Mouse (Mus musculus): ENCODE measurements around the gene Plscr3. TPM values are rescaled to one million over a fixed set of nuclear protein-coding genes. Genes with fewer than 3 reads are reported as not detected.
A peak's percentile ranks its signal among the peaks of the same experiment; 100 is the strongest.

The Plscr3 gene
- total RNA-seq (2017), result 27.2 and 33.3 TPM in 2 replicates

DNA sequence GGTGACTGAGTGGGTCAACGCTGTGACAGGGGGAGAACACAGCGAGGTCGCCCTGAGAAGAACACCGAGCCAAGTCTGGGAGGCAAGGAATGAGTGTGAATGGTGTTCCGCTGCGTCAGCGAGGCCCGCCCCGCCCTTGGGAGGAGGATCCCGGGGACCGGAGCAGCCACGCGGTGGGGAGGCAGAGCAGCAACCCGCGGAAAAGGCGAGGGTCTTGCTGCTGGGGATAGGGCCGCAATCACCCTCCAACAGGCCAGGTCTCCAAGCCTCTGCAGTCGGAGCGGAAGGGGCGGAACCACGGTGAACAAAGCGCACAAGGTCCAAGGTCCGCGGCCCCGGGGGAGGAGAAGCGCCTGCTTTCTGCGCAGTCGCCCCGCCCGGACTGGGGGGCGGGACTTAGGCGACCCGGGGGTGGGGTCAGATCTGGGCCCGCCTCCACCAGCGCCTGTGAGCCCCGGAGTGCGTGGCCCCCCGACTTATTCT, at the start of gene Plscr3:
Gene Plscr3, plus strand, starts transcription at position 179 of the 483 bp plus-strand sequence.
- peak; percentile 77 to 80 for ATAC-seq (replicated peaks in 1 of 2; ENCODE audit: insufficient read depth in 1 of 2, low FRiP score in 2 of 2, low TSS enrichment in 1 of 2, low read depth in 1 of 2, poor library complexity in 2 of 2, severe bottlenecking in 2 of 2)

DNA sequence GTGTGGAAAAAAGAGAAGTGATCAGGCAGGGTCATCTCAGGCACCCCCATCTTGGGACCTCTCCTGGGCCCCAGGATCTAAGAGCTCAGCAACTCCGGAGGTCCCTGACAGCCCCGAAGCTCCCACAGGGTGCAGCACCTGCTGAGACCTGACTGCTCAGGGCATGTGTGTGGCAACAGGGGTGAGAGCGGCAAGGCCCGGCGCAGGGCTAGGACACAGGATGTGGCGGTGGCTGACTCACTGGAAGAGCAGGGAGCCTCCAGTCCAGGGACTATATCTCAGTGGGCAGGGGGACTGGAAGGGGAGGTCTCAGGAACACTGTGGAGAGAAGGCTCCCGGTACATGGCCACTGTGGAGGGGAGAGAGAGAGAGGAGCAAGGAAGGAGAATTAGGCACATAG, 48.3 kb upstream of the Plscr3 start:
- ATAC-seq (replicated peaks in 1 of 2; ENCODE audit: insufficient read depth in 1 of 2, low FRiP score in 2 of 2, low TSS enrichment in 1 of 2, low read depth in 1 of 2, poor library complexity in 2 of 2, severe bottlenecking in 2 of 2), result no peak

DNA sequence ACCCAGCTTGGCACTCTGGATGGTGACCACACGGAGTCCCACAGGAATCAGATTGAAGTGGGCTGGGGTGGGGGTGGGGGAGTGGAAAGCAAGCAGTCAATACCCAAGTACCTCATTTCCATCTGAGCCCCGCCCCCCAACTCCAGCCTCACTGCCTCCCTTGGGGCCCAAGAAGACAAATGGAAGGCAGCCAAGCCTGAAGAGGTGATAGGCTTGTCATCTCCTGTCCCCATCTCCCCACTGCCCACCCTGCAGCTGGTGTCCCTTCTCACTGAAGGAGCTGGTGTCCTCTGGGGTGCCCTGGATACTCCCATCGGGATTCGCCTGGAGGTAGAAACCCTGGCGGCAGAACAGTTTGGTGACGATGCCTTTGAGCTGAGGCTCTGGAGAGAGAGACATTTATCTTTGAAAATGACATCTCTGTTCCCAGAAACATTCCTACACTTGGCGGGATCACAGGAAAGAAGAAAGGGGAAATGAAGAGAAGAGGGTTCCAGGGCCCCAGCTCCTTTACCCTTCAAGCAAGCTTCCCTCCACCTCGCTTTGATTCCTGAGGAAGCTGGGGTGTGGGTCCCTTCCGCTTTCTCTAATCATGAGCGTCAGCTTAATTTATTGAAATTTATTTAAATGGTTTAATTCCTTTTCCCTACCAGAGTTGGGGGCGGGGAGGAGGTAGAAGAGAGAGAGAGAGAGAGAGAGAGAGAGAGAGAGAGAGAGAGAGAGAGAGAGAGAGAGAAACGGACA, 46.6 kb upstream of the Plscr3 start:
- no peak for ATAC-seq (replicated peaks in 1 of 2; ENCODE audit: insufficient read depth in 1 of 2, low FRiP score in 2 of 2, low TSS enrichment in 1 of 2, low read depth in 1 of 2, poor library complexity in 2 of 2, severe bottlenecking in 2 of 2)

DNA sequence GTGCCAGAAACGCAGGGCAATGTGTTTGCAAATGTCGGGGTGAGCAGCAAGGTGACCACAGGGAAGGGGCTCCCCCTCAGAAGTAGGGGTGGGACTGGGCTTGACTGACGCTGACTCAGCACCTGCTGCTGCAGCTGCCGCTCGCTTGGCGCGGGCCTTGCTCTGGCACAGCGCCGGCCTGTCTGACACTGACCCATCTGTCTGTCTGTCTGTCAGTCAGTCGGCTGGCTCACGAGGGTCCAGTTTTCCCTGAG, 46.1 kb upstream of the Plscr3 start:
- ATAC-seq (replicated peaks in 1 of 2; ENCODE audit: insufficient read depth in 1 of 2, low FRiP score in 2 of 2, low TSS enrichment in 1 of 2, low read depth in 1 of 2, poor library complexity in 2 of 2, severe bottlenecking in 2 of 2), result no peak; a peak in 1 of 4 replicates

DNA sequence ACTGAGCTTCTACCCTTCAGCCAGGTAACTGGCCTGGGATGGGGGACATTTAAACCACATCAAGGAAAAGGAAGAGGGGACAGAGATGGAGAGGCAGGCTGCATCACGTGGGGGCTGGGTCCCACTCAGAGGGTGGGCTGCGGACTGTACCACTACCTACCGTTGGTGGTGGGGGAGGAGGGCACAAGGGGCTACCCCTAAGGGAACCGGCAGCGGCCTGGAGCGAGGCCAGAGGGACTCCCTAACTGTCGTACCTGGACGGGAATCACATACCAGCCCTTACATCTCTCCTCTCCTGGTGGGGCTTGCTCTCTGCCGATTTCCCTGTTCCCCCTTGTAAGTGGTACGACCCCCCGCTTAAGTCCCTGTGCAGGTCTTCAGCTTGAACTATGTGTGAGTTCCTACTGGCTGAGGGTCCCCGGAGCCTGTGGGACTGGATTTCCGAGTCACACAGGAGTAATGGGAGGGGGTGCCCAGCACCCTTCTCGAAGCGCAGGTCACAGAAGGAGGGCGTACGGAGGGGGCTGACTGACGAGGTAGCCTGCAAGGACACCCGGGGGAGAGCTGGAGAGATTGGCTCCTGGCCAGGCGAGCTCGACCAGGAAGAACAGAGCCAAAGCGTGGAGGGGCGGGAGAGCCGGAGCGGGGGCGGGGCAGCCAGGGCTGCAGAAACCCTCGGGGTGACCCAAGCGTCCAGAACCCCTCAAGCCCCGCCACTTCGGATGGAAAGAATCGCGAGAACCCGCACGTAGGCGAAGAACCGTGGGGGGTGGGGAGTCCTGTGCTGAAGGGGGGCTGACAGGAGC, 45.6 kb upstream of the Plscr3 start:
- ATAC-seq (replicated peaks in 1 of 2; ENCODE audit: insufficient read depth in 1 of 2, low FRiP score in 2 of 2, low TSS enrichment in 1 of 2, low read depth in 1 of 2, poor library complexity in 2 of 2, severe bottlenecking in 2 of 2), result no peak

DNA sequence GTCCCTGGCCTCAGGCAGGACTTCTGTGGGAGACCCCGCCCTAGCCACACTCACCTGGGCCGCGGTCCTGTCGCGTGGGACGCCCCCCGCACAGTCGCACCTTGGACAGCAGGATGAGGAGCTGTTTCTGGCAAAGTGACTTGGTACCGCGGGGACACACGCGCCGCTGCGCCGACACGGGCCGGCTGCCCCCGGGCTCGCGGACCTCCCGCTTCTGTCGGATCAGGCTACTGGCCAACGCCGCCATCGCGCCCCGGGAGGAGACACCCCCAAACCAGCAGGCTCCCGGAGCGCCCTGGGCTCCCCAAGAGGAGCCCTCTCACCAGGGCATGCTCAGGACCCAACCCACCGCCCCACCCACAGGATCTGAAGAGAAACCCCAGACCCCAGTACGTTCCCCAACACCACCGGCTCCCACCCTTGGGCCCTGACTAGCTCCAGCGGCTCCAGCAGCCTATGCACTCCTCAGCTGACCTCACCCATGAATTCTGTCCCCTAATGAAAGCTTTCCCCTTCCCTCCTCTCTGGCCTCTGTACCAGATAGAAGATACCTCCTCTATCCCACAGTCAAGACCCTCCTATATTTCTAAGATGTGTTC, 44.7 kb upstream of the Plscr3 start, which contains the start of gene Fgf11:
Gene Fgf11, minus strand, starts transcription at position 479 of the 599 bp plus-strand sequence.
- no peak for ATAC-seq (replicated peaks in 1 of 2; ENCODE audit: insufficient read depth in 1 of 2, low FRiP score in 2 of 2, low TSS enrichment in 1 of 2, low read depth in 1 of 2, poor library complexity in 2 of 2, severe bottlenecking in 2 of 2)

DNA sequence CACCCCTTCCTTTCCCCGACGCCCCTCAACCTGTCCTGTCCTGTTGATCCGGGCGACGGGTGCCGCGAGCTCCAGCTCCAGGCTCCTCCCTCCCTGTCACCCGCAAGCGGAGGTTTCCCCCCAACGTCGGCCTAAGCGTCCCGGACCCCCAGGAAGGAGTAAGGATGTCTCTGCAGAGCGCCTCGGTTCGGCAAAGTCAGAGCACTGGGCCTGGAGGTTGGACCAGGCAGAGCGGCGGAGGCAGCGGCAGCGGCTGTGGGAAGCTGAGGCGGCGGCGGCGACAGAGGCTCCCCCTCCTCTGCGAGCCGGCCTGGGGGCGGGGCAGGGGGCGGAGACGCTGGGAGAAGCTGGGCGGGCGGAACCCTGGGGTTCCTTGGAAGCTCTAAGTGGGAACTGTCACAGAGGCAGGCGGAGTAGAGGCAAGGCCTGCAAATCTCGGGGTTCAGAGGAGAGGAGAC, 43.5 kb upstream of the Plscr3 start:
- ATAC-seq (replicated peaks in 1 of 2; ENCODE audit: insufficient read depth in 1 of 2, low FRiP score in 2 of 2, low TSS enrichment in 1 of 2, low read depth in 1 of 2, poor library complexity in 2 of 2, severe bottlenecking in 2 of 2), result peak; percentile 40 to 43; a peak in 3 of 4 replicates

DNA sequence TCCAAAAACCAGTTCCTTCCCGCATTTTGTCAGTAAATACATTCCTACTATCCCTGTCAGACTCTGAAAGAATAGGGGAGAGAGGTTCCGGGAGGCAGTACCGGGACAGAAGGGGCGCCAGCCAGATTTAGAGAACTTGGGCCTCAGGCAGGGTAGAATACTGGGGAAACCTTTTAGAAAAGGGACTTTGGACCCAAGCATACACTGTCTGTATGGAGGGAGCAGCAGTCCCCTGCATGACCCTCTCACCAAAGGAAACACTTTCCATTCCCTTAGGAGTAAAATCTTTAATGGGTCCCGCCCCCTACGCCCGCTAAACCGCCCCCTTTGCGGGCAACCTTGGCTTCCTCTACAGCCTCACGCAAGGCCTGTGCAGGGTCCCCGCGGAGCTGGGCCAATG, 42.8 kb upstream of the Plscr3 start:
- ATAC-seq (replicated peaks in 1 of 2; ENCODE audit: insufficient read depth in 1 of 2, low FRiP score in 2 of 2, low TSS enrichment in 1 of 2, low read depth in 1 of 2, poor library complexity in 2 of 2, severe bottlenecking in 2 of 2), result no peak

DNA sequence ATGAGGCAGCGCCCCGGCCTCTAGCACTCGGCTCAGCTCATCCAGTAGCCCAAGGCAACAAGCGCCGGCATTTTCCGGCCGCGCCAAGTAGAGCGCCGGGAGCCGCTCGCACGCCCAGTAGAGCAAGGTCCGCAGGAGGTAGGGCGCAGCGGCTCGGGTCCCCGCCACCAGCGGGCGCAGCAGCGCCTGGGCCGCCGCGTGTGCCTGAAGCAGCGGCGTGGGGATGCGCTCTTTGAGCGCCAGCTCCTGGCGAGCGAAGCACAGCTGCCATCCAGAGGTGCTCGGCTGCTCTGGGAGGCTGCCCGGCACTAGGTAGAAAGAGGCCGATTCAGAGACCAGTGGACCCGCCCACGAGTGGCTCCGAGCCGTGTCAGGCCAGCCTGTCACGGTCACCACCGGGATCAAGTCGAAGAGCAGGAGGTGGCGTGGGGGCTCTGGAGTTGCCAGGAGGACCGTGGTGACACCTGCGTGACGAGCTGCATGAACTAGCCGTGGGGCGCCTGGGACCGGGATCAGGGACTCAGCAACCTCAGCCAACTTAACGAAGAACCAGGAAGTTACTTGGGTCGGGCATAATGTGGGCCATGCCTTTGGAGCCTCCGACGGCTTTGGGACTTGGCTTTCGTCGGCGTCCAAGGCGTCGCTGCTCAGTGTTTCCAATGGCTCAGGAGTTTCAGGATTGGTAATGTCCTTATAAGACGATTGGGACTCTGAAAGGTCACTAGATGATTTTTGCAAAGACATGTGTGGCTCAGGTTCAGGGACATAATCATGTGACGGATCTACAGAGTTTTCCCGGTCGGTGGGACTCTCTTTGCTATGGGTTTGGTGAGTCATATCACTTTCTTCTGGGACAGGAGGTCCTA, 42.2 kb upstream of the Plscr3 start:
- peak; percentile 23 to 59; a peak in 3 of 4 replicates for ATAC-seq (replicated peaks in 1 of 2; ENCODE audit: insufficient read depth in 1 of 2, low FRiP score in 2 of 2, low TSS enrichment in 1 of 2, low read depth in 1 of 2, poor library complexity in 2 of 2, severe bottlenecking in 2 of 2)

DNA sequence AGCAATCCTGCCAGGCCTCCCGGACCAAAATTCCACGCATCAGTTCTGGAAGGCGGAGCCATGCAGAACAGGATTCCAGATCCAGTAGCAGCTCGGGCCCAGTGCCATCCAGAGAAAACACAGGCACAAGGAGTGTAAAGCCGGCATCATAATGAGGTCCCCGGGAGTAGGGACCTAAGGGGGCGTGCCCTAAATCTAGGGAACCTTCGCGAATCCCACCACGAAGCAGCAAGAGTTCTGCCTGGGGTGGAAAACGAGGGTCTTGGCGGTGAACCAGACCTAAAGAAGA, 41.6 kb upstream of the Plscr3 start:
- no peak for ATAC-seq (replicated peaks in 1 of 2; ENCODE audit: insufficient read depth in 1 of 2, low FRiP score in 2 of 2, low TSS enrichment in 1 of 2, low read depth in 1 of 2, poor library complexity in 2 of 2, severe bottlenecking in 2 of 2)

DNA sequence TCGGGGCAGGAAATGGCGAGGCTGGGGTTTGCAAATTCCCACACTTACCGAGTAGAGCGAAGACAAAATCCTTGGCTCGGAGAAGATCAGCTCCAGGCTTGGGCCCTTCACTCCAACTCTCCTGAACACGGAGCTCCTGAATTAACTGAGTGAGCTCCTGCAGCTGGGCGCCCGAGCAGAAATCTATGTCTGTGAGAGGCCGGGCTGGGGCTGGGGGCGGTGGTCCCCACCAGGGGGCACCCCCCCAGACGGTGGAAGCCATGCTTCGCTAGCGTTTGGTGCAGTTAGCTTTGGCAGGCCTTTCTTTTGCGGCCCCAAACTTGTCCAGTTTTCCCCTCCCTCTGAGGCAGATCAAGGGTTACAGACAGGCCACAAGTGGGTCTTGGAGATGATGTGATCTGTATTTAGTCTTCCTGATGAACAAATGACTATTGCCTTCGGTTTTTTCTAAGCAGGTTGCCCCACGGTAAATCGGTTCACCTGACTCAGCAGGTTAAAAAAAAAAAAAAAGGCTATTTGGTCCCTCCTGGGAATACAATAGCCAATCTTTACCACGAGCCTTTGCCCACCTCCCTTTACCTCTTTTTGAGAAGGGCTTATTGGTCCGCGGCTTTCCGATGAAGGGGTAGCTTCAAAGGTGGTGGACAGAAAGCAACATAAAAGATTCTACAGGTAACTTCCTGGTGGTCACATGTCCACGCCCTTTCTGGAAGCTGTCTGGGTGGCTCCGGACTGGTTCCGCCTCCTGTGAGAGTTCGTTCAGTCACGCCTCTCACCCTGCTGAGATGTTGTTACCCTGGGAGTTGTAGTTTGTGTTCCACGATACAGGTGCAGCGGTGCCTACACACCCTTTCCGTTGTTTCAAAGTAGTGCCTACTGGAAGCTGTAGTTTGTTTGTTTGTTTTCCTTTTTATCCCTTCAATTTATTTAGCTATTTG, 40.9 kb upstream of the Plscr3 start, which contains the start of gene Tmem102:
Gene Tmem102, minus strand, starts transcription at position 653 of the 938 bp plus-strand sequence.
- ATAC-seq (replicated peaks in 1 of 2; ENCODE audit: insufficient read depth in 1 of 2, low FRiP score in 2 of 2, low TSS enrichment in 1 of 2, low read depth in 1 of 2, poor library complexity in 2 of 2, severe bottlenecking in 2 of 2), result no peak

DNA sequence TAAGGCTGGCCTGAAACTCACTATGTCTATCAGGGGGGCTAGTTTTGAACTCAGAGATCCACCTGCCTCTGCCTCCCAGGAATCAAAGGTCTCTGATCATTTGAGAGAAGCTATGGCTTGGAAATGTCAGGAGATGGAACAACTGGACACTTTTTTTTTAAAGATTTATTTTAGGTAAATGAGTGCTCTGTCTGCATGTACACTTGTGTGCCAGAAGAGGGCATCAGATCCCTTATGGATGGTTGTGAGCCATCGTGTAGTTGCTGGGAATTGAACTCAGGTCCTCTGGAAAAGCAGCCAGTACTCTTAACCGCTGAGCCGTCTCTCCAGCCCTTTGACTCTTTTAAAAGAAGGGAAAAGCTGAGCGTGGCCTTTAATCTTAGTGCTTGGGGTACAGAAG, 39.8 kb upstream of the Plscr3 start:
- no peak for ATAC-seq (replicated peaks in 1 of 2; ENCODE audit: insufficient read depth in 1 of 2, low FRiP score in 2 of 2, low TSS enrichment in 1 of 2, low read depth in 1 of 2, poor library complexity in 2 of 2, severe bottlenecking in 2 of 2)

DNA sequence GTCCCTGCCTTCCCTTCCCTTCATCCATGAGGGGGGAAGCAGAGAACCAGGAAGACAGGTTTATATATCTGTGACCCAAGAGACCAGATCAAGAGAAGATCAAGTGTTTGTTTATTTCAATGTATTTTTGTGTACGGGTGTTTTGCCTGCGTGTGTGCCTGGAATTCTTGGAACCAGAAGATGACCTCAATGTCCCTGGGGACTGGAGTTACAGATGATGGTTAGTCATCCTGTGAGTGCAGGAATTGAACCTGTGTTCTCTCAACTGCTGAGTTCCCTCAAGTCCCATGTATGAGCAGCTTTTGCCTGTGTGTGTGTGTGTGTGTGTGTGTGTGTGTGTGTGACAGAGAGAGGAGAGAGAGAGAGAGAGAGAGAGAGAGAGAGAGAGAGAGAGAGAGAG, 38.5 kb upstream of the Plscr3 start:
- no peak for ATAC-seq (replicated peaks in 1 of 2; ENCODE audit: insufficient read depth in 1 of 2, low FRiP score in 2 of 2, low TSS enrichment in 1 of 2, low read depth in 1 of 2, poor library complexity in 2 of 2, severe bottlenecking in 2 of 2)

DNA sequence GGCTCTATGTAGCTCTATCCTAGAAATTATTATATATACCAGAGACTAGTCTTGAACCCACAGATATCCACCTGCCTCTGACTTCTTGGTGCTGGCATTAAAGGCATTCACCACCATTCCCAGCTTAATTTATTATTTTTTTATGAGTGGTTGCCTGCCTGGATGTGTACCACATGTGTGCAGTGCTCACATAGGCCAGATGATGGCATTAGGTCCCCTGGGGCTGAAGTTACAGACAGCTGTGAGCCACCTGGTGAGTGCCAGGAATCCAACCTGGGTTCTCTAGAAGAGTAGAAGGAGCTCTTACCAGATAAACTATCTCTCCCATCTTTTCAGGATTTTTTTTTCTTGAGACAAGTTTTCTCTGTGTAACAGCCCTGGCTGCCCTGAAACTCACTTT, 35.9 kb upstream of the Plscr3 start:
- ATAC-seq (replicated peaks in 1 of 2; ENCODE audit: insufficient read depth in 1 of 2, low FRiP score in 2 of 2, low TSS enrichment in 1 of 2, low read depth in 1 of 2, poor library complexity in 2 of 2, severe bottlenecking in 2 of 2), result no peak

DNA sequence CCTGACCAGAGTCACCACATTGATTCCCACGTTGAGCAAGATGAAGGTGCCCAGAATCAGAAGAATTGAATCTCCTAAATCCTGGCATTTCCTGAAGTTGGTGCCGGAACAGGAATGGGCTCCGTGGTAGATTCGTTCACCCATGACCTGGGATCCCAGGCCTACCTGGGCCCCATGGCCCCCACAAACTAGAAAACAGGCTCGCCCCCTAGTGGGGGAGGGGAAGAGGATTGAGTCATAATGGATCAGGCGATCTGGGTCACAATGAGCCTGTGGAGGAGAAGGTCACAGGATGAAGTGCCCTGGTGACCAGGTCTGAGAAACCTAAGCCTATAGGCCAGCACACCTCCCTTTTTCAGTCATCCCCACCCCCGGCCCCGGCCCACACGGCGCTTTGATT, 31.0 kb upstream of the Plscr3 start, which contains the start of gene Gm39566:
Gene Gm39566, minus strand, starts transcription at position 144 of the 400 bp plus-strand sequence.
- ATAC-seq (replicated peaks in 1 of 2; ENCODE audit: insufficient read depth in 1 of 2, low FRiP score in 2 of 2, low TSS enrichment in 1 of 2, low read depth in 1 of 2, poor library complexity in 2 of 2, severe bottlenecking in 2 of 2), result no peak

DNA sequence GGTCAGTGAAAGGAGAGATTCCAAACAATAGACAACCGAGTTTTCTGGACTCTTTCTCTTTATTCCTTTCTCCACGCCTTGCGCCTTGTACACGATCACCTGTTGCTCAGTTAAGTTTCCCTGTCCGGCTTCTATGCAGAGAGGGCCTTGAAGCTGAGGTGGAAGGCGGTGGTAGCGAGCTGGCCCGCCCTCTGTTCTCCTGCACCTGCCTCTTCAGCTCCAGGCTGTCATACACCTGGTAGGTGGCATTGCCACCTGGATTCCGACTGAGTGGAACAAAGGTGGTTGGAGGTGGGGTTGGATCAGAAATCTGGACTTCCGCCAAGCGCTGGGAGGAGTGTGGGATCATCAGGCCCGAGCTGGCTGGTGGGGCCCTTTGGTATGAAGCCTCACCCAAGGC, 29.7 kb upstream of the Plscr3 start:
- no peak for ATAC-seq (replicated peaks in 1 of 2; ENCODE audit: insufficient read depth in 1 of 2, low FRiP score in 2 of 2, low TSS enrichment in 1 of 2, low read depth in 1 of 2, poor library complexity in 2 of 2, severe bottlenecking in 2 of 2)

Data from hematopoietic stem cell, adult 5-6 weeks (primary cell).